8 mouse cellular contexts compared by ENCODE assay signal in genomic region chr11:60115024-60115538, GRCm38 (mm10). TPM values are rescaled to one million over a fixed set of nuclear protein-coding genes. Genes with fewer than 3 reads are reported as not detected.
DNase-seq lines count a peak whose midpoint lies in the region; ATAC-seq lines count a peak whose summit lies in the region.

No protein-coding gene starts in this region.

- H3K4me3 ChIP-seq in intestine, embryonic 14.5 days (ENCODE audit: low read depth, low read length), result peak overlapping the region; percentile 45
- peak overlapping the region; percentile 57 for H3K4me3 ChIP-seq in midbrain, embryonic 10.5 days

- peak; percentile 98 for DNase-seq in adrenal gland, adult 2 months
- peak; percentile 96 for DNase-seq in embryo, embryonic 11 days
- DNase-seq in gastrocnemius, postnatal 14 days, result peak; percentile 94
- peak; percentile 92 for DNase-seq in intestine, embryonic 14.5 days (ENCODE audit: low spot score)
- peak; percentile 83 to 89 for DNase-seq in left cerebral cortex, postnatal 36 days (ENCODE audit: low spot score in 2 of 2)
- peak; percentile 92 for DNase-seq in midbrain, embryonic 10.5 days (ENCODE audit: low spot score)
- DNase-seq in right cerebral cortex, postnatal 36 days (ENCODE audit: low spot score in 2 of 2), result peak; percentile 83 to 88
- peak; percentile 95 for DNase-seq in yolk sac, embryonic 10.5 days (ENCODE audit: low spot score)

- H3K4me1 ChIP-seq in intestine, embryonic 14.5 days (replicated peaks; ENCODE audit: control insufficient read depth, insufficient read depth, low read length), result peaks cover 56% of the 10 kb centered on the region
- peaks cover 69% of the 10 kb centered on the region for H3K4me1 ChIP-seq in midbrain, embryonic 10.5 days

- intact Hi-C loops in gastrocnemius, postnatal 14 days (cut with DNase I; ENCODE audit: low total_unique reads), result no loop called here
- intact Hi-C loops in left cerebral cortex, postnatal 36 days (cut with DNase I), result loop anchor here (2.0 kb wide), 1 partner anchor 60 kb away; no protein-coding TSS in a partner anchor

- H3K9me3 ChIP-seq in intestine, embryonic 14.5 days (ENCODE audit: control insufficient read depth, low read length), result no peaks in the 10 kb centered on the region
- no peaks in the 10 kb centered on the region for H3K9me3 ChIP-seq in midbrain, embryonic 10.5 days (replicated peaks)

- no peaks in the 10 kb centered on the region for H3K27me3 ChIP-seq in intestine, embryonic 14.5 days (replicated peaks; ENCODE audit: control insufficient read depth, insufficient read depth, low read length)
- H3K27me3 ChIP-seq in midbrain, embryonic 10.5 days (ENCODE audit: low read depth, poor library complexity, severe bottlenecking), result no peaks in the 10 kb centered on the region

- H3K36me3 ChIP-seq in intestine, embryonic 14.5 days (ENCODE audit: control insufficient read depth, insufficient read depth, low read length), result 0 out of 2 replicates have a peak, but pooled peaks cover 2% of the 10 kb centered on the region
- H3K36me3 ChIP-seq in midbrain, embryonic 10.5 days, result no peaks in the 10 kb centered on the region

- H3K9ac ChIP-seq in intestine, embryonic 14.5 days (ENCODE audit: low read length), result peak overlapping the region; percentile 48

- 0% methylated on average over 41 of the region's 43 CpGs for WGBS in intestine, embryonic 14.5 days
- under 1% methylated on average over 43 of the region's 43 CpGs for WGBS in midbrain, embryonic 10.5 days

- peak overlapping the region; percentile 95 for H3K27ac ChIP-seq in intestine, embryonic 14.5 days (ENCODE audit: low read depth)
- peak overlapping the region; percentile 89 for H3K27ac ChIP-seq in midbrain, embryonic 10.5 days (replicated peaks)

- H3K4me2 ChIP-seq in intestine, embryonic 14.5 days (ENCODE audit: low read length), result peak overlapping the region; percentile 88

- ATAC-seq in intestine, embryonic 14.5 days (replicated peaks; ENCODE audit: low FRiP score, low TSS enrichment, low read depth), result peak; percentile 93

RNA-seq across cellular contexts. Expression of gene Rai1, which starts 10.3 kb away (rescaled TPM):
- 10 to 100 TPM; 41.4 to 46.7 TPM for total RNA-seq in adrenal gland, adult 2 months (2021)
- polyA plus RNA-seq in adrenal gland, adult 2 months (2012; rRNA removed), result 72.1 and 82.5 TPM in 2 replicates
- total RNA-seq in gastrocnemius, postnatal 14 days (2021), result 10 to 100 TPM; 15.9 to 18.3 TPM
- polyA plus RNA-seq in intestine, embryonic 14.5 days (2014; fragmentation: Nextera tagmentation; extraction: Ambion mirVana), result 28.2 and 31.2 TPM in 2 replicates
- 10 to 100 TPM; 57.3 to 73.4 TPM for total RNA-seq in left cerebral cortex, postnatal 36 days (2021)
- 23.4 and 23.9 TPM in 2 replicates for polyA plus RNA-seq in midbrain, embryonic 10.5 days (2016; fragmentation: Nextera tagmentation; extraction: Ambion mirVana)

Comparison
In these comparisons a context has a peak if more than half of its experiments do, and no peak if none do; other contexts are left out.
1. Peak in every context shown above with its lines: DNase-seq, ATAC-seq, H3K4me3 ChIP-seq and H3K27ac ChIP-seq.